Mouse (Mus musculus): ENCODE measurements at regions not wholly inside any gene's neighbourhood (a gene's known extent, or its start where the extent isn't known, plus 50 kb on each side); places are given as distances from the start of the nearest gene placed in this dataset.

DNA sequence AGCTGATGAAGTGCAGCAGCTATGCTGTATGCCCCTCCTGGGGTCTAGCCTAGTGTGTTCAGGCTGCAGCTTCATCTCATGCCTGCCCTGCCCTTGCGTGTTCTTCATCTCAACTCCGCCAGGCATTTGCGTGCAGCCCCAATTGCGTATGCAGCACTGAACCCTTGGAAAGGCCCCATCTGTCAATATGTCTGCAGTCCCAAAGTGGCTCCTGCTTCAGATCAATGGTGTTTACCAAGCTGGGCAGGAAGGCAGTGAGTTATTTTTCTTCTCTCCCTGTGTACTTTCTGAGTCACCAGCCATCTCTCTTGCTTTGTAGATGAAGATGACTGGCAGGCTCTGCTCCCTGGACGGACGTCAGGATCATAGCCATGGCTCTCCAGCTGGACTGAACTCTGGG is 264.5 kb downstream of the Matn1 start:
- DNase-seq (ENCODE audit: low read depth, low spot score) = no peak

DNA sequence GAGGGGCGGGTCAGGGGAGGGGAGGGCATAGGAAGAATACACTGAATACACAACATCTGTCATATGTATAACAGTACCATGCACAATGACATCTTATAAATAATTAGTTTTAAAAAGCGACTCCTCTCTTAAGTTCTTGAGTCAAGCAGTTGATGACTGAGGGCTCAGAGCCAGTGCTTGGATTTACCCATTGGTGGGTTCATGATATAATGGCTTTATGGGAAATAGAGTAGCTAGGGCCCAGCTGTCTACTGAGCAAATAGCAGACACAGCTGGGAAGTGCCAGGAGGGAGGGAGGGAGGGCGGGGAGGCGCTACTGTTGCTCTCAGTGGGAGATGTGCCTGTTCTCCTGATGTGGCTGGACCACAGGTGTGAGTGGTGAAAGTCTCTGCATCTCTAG is 268.5 kb downstream of the Matn1 start:
- no peak for DNase-seq (ENCODE audit: low read depth, low spot score)

DNA sequence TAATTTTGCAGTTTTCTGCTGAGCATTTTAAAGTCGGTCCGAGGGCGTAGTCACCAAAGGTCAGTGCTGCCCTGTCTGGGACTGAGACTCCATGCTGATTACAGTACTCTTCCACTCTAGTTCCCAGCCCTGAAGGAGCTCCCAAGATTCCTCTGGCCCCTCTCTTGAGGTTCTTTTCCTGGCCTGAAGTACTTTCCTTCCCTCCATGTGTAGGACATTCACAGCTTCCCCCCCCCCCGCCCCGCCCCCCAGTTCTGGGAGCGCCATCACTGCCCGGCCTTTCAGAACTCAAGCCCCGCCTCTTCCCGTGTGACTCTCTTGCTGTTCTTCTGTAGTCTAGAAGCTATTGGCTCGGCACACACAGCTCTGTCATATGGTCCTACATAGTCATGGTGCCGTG is 271.5 kb downstream of the Matn1 start:
- DNase-seq (ENCODE audit: low read depth, low spot score) = no peak

DNA sequence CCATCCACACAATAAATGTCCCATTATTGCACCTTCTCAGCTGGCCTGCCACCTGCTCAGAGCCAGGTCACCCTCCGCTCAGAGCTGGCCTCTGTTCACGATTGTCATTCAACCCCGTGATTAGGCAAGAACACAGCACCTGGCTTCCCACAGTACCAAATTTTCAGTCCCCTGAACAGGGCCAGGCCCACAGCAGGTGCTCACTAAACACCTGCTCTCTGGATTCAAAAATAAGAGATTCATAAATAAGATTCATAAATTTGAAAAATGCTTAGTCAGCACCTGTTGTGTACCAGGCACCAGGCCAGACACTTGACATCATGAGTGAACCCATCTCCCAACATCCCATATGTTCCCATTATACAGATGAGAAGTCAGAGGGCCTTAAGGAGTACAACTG is 272.2 kb downstream of the Matn1 start:
- DNase-seq (ENCODE audit: low read depth, low spot score) = no peak

DNA sequence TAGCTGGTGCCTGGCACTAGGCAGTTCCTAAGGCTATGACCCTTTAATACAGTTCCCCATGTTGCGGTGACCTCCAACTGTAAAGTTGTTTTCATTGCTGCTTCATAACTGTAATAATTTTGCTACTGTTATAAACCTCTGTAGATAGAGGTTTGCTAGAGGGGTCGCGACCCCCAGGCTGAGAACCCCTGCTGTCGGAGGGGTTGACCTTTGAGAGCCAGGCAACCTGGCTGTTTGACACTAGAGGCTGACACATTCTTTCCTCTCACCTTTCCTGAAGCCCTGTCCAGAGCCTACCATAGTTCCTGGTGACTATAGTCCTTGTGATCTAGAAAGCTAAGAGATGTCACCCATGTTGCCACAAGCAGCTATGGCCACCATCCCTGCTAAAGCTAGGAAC is 272.9 kb downstream of the Matn1 start:
- DNase-seq (ENCODE audit: low read depth, low spot score) = no peak

DNA sequence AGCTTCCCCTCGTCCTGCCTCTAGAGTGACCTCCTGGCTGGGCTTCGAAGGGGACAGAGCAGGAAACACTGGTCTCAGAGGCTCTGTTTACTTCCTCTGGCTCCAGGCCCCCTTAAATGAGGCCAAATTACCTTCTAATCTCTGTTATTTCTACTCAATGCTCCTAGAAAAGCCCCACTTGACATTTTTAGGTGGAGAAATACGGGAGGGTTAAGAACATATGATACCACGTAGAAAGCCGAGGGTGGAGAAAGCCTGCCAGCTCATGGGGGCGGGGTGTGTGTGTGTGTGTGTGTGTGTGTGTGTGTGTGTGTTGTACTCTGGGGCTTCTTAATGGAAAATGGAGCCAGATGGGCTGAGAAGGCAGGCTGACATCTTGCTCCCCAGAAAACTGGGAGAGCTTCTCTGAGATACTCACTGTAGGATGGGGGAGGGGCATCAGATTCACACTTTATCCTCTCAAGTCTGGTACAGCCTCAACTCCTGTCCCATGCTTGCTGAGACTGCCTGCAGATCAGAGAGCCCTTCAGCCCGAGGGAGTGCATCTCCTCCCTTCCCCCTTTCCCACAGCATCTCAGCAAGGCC is 273.5 kb downstream of the Matn1 start:
- no peak for DNase-seq (ENCODE audit: low read depth, low spot score)

DNA sequence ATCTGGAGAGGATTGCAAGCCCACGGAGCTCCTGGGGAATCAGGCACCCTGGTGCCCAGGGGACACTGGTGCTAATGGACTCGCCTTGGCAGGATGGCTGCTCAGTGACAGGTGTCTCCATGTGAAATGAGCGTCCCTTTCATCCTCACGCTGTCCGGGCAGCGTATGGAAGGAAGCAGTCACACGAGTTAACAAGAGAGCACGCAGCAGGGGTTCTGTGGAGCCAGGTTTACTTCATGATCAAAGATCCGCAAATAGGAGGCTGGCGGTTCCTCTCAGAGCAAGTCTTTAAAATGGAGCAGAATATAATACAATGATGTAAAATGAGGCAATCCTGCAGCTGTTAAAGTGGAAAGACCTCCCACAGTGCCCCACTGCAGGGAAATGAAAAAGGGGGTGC is 276.8 kb downstream of the Matn1 start:
- no peak for DNase-seq (ENCODE audit: low read depth, low spot score)

DNA sequence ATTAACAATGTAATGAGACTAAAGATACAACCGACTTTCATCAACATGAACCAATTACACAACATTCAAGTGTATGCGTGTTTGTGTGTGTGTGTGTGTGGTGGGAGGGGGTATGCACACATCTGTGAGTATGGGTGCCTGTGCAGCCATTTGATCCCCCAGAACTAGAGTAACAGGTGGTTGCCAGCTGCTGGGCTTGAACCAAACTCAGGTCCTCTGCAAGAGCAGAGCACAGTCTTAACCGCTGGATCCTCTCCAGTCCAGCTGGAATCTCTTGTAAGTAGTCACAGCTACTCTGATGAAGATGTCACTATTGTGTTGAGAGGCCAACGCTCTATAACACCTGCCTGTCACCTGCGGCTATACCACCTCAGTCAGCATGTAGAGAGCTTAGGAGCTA is 286.2 kb downstream of the Matn1 start:
- no peak for DNase-seq (ENCODE audit: low read depth, low spot score)

DNA sequence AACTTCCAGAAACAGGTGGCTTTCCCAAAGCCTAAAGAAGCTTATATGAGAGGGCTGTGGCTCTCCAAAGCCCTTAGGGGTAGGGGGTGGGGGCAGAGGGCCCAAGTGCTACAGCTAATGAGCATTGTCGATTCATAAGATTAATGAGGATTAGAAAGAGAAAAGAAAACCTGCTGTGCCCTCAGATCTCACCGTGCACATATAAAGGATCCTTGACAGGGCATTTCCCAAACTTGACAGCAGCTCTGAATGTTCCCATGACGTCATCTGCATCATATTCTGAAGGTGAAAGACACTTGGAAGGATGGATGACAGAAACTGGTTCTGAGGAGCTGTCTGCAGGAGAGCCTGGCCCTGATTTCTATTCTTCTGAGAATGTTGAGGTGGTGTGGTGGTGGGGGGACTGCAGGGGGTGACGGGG is 292.4 kb downstream of the Matn1 start:
- no peak for DNase-seq (ENCODE audit: low read depth, low spot score)

DNA sequence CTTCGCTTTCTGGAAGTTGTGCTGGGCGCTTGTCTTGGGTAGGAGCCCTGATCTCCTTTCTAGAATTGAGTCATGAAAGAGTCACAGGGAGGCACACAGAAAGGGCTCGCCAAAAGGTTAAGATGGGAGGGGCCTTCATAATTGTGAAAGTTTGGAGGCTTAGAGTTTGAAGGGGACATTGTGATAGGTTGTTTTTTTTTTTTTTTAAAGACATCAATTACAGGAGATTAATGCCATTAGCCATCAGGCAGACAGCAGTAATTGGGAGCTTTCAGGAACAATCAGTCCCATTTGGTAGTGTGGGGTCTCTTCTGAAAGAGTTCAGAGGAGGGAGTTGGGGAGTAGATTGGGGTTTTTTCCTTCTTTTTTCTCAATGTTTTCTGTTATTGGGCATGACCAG is 294.4 kb downstream of the Matn1 start:
- no peak for DNase-seq (ENCODE audit: low read depth, low spot score)

DNA sequence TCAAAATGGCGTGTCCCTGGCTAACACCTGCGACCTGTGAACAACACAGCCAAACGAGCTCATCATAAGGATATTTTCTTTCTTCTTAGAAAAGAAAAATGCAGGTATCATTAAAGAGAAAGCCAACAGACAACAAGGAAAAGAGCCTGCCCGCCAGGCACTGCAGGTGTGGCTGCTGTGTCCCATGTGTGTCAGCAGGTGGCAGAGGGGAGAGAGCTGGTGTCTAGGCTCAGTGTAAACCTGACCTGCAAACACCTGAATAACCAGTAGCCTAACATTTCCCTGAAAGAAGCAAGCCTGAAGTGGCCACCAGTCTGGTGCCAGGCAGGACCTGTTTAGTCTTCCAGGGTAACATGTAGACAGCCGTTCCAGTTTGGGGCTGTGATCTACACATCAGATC is 294.9 kb downstream of the Matn1 start:
- no peak for DNase-seq (ENCODE audit: low read depth, low spot score)

DNA sequence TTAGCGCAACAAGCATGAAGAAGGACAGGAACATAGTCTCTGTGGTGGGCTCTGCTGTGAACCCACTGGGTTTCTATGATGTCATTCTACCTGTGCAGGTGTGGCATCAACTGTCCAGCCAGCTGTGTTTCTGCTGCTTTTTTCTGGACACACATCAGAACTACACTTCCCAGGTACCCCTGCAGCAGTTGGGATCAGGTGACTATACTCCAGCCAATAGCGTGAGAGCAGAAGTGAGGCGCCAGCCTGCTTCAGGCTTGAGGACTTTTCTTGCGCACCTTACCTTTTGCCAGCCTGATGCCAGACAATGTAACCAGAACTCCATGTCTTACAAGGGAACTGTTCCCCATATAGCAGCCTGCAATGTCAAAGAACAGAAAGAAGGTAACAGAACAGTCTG is 296.3 kb downstream of the Matn1 start:
- DNase-seq (ENCODE audit: low read depth, low spot score) = no peak

DNA sequence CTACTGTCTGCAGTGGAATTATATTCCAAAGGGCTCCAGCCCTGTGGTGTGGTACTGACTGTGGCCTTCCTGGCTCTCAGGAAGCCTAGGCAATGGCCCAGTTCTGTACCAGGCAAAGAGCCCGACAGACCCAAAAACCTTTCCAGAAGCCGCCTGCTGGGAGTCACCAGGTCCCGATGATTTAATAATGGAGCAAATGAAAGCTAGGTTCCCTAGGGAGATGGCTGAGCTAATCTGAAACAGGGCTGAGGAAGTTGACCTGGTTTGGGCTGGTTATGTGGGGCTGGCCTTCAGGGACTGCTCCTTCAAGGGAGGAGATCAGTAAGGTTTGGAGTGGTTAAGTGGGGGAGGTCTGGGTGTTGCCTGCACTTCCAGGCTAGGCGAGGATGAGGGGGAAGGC is 298.1 kb downstream of the Matn1 start:
- DNase-seq (ENCODE audit: low read depth, low spot score) = no peak

DNA sequence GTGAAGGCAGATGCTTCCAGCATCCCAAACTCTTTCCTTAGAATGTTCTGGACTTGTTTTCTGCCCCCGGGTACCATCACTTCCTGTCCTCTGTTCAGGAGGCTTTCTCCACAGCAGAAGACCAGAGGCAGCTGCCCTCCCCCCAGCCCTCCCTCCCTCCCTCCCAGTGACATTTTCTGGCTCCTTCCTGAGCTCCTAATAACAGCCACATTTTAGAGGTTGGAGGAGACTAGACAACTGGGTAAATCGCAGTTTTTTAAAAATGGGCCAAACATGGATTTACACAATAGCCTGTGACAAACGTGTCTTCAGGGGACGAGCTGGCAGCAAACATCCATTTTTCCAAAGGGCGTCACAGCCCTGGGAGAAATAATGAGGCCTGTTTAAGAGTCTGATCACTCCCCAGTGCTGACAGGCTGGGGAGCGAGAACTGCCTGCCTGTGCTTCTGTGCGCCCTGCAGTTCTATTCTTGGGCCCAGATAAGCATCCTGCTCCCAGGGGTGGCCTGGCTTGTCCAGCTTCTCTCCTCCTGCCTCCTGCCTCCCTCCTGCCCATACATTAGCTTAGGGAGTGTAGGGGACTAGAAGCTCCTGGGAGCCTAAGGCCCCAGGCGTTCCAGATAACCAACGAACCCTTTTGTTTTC is 299.7 kb downstream of the Matn1 start:
- DNase-seq (ENCODE audit: low read depth, low spot score) = no peak

DNA sequence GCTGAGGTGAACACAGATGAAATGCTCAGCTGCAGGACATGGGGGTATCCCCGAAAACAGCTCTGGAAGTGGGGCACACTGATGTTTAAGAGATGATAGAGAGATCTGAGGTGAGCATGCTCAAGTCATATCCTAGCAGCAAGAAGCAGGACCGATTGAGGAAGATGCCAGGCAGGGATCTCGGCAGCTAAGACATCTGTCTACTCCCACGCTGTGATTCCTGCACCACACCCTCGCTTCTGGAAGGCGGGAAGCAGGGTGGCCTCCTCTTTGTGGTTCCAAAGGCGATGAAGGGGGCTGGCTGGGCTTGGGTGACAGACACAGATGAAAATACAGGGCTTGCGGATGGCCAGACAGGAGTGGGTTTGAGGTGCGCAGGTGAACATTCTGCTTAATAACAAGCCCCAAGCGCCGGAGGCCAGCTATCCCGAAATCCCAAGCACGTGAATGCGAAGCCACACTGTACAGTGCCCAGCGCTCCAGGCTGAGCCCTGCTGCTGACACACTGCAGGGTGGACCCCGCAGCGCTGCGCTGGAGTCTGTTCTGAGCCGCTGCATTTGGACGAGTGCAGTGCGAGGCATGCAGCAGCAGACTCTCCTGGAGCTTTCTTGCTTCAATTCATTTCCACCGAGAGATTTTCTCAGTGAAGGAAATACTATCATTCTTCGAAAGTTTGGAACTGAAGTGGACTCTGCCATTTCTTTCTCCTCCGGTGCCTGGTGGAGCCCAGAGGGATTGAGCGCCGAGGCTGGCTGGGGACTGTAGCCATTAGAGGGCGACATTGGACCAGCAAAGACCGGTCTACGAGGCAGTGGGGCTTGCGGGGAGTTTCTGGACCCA is 308.6 kb downstream of the Matn1 start:
- DNase-seq (ENCODE audit: low read depth, low spot score) = peak; percentile 79

DNA sequence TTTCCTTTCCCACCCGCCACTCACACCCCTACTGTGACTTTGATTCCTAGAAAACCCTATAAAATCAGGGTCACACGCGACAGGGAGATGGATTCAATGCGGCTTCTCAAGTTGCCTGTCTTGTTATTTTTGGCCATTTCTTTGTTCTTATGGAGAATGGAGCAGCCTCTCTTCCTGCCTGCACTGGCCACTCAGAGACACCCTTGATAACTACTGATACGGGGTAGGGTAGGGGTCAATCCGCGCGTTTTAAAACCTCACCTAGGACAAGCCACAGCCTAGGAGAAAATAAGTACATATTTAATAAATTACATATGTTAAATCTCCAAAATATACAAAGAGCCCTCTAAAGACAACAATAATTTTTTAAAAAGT is 309.2 kb downstream of the Matn1 start:
- no peak for DNase-seq (ENCODE audit: low read depth, low spot score)

DNA sequence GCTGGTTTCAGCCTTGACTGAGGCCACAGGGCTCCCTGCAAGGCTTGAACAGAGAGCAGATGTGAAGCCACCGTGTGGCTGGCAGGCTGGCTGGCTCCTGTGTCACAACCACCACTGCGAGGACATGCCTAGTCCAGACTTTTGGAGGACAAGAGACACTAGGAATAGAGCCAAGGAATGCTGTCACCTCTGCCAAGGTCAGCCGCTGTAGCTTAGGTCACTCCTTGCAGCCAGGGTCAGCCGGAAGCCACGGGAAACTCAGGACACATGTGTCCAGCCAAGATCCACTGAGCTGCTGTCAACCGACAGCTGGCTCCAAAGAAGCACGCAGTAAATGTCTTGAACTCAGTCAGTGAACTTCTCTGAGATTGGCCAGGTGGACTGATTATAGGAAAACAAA is 310.1 kb downstream of the Matn1 start:
- no peak for DNase-seq (ENCODE audit: low read depth, low spot score)

DNA sequence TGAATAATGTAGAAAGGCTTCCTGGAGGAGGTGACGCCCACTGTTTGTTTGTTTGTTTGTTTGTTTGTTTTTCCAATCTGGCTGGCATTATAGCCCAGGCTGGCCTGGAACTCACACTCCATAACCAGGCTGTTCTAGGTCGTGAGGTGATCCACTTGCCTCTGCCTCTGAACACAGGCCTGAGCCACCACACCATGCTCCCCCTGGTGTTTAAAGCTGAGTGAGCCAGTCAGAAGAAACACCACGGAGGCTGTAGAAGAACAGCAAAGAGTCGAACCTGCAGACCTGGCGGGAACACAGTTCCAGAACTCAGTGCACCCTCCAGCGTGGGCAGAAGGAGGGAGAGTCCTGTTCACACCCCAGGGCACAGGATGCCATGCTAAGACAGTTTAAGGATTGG is 310.5 kb downstream of the Matn1 start:
- peak; percentile 46 for DNase-seq (ENCODE audit: low read depth, low spot score)

DNA sequence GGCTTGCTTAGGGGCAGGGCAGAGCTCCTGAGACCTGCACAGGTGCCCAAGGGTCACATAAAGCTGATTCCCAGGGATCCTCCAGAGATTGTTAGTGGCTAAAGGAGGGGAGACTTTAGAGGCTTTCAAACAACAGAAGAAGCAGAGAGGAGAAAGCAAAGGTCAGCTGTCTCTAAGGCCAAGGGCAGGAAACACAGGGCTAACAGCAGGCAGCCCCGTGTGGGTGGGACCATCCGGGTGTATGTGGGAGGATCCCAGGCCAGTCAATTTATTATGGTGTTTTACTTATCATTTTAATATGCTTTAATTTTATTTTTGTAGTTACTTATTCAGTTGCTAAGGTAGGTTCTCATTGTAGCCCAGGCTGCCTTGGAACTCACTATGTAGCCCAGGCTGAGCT is 317.1 kb downstream of the Matn1 start:
- no peak for DNase-seq (ENCODE audit: low read depth, low spot score)

DNA sequence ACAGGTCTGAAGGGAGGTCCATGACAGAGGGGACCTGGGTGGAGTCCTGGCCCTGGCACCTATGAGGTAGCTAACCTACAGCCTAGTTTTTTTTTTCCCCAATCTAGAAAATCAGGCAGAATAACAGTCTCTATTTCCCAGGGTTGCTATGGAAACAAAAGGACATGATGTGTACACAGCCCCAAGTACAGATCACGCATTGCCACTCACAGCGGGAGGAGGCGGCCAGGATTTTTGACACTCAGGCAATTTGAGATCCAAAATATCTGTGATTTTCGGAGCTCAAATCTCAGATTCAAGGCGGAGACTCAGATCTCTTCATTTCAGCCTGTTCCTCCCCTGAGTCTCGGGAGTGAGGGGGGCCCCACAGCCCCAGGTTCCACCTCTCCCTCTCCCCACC is 318.7 kb downstream of the Matn1 start:
- DNase-seq (ENCODE audit: low read depth, low spot score) = no peak

DNA sequence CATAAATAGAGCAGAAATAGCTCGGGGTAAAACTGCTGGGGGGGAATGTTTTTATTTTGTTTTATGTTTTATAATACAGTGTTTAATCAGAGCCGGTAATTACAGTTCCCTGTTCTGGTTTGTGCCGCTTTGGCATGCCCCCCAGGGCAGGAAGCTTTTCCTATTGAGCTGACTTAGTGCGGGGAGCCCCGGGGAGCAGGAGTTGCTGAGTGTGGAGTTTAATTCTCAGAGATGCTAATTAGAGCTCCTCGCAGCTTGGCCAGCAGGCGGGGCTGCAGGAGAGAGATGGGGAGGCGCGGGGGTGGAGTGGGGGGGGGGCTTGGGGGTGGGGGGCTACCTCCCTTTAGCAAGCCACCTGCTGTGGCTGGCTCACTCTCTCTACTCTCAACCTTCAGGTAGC is 322.6 kb downstream of the Matn1 start:
- no peak for DNase-seq (ENCODE audit: low read depth, low spot score)

DNA sequence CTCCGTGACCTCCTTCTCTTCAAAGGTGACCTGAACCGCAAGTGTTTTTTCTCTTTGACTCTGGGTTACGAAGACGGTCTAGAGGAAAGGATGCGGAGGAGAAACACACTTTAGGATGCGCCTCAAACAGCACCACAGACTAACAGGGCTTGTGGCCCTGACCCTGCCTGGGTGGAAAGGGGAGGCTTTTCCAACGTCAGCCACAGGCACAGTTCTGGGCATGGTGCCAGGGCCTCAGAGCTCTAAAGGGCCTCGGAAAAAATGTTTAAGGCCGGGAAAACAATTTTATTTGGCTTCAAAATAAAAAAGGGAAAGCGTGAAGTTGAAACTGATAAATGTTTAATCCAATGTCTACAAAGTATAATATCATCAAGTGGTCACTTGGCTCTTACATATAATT is 323.6 kb downstream of the Matn1 start:
- no peak for DNase-seq (ENCODE audit: low read depth, low spot score)

DNA sequence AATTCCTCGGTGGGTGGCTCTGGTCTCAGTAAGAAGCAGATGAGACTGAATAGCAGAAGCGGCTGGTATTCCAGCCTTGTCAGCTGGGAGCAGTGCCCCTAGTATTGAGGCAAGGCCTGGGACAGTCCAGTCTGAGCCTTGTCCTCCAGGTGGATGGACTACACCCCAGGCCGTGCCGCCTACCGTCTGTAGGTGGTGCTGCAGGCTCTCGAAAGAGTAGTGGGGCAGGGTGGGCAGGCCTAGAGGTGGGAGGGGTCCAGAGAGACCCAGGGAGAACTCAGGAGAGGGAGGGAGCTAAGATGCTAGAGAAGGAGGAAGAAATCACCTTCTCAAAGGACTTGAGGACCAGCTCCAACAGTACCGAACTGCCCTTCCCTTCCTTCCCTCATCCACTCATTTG is 326.0 kb downstream of the Matn1 start:
- DNase-seq (ENCODE audit: low read depth, low spot score) = peak; percentile 47
